Mouse (Mus musculus): ENCODE measurements at regions not wholly inside any gene's neighbourhood (a gene's known extent, or its start where the extent isn't known, plus 50 kb on each side); places are given as distances from the start of the nearest gene placed in this dataset.

DNA sequence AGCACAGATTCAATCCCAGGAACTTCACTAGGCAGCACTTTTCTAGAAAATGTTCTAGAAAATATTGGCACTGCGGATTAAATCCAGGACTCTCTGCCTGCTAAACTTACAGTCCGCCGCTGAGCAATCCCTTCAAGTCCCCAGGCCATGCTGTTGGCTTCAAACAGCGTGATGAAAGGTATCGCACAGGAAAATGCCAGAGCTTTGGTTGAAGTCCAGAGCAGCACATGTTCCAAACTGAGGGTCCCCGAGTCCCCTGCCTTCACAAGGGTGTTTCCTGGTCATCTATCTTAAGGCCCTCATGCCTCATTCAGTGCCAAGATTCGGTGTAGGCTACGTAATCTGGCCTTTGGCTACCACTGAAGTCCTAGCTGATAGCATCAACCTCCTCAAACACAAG, 52.3 kb upstream of the Spdye4c start:
- no peak for DNase-seq (ENCODE audit: low spot score)

All from ovary, adult 18-20 months (tissue).